Mouse (Mus musculus) kidney, postnatal 0 days (tissue): Measurements from ENCODE around the gene Tmem208. TPM values are rescaled to one million over a fixed set of nuclear protein-coding genes. Genes with fewer than 3 reads are reported as not detected.
A peak's percentile ranks its signal among the peaks of the same experiment; 100 is the strongest.

ENCODE experiments used
- ATAC-seq: fragments of 200-750 bp; cut with Nextera tagmentation; replicated peaks from 2 replicates; pipeline ENCODE4 v1.8.0; 2017; ENCODE audit warnings: low read depth, moderate number of reproducible peaks, moderate TSS enrichment, moderate library complexity; ENCODE audit not compliant: low FRiP score
- DNase-seq: peaks from one replicate; pipeline ENCODE4 v3.0.0-alpha.2; 2016; ENCODE audit warnings: low spot score
- H3K27ac ChIP-seq: fragments of 300-500 bp; sonication (generic); 2 replicates; pipeline ENCODE4 v1.5.1; 2014; ENCODE audit warnings: mild to moderate bottlenecking
- H3K27me3 ChIP-seq: fragments of 300-500 bp; sonication (generic); 2 replicates; pipeline ENCODE4 v1.6.1; 2014; ENCODE audit warnings: low read length, mixed read lengths; ENCODE audit not compliant: insufficient read depth
- H3K36me3 ChIP-seq: fragments of 300-500 bp; sonication (generic); 2 replicates; pipeline ENCODE4 v1.6.1; 2014; ENCODE audit warnings: low read length, mixed read lengths; ENCODE audit not compliant: insufficient read depth
- H3K4me1 ChIP-seq: fragments of 300-500 bp; sonication (generic); replicated peaks from 2 replicates; pipeline ENCODE4 v1.6.1; 2014; ENCODE audit warnings: antibody characterized with exemption, low read length, mixed read lengths; ENCODE audit not compliant: insufficient read depth
- H3K4me2 ChIP-seq: fragments of 300-500 bp; sonication (generic); 2 replicates; pipeline ENCODE4 v1.6.1; 2014; ENCODE audit warnings: mild to moderate bottlenecking, low read length, moderate library complexity, mixed read lengths
- H3K4me3 ChIP-seq: fragments of 300-500 bp; sonication (generic); replicated peaks from 2 replicates; pipeline ENCODE4 v1.5.1; 2014; ENCODE audit warnings: low read depth, low read length
- H3K9ac ChIP-seq: fragments of 300-500 bp; sonication (generic); 2 replicates; pipeline ENCODE4 v1.6.1; 2014; ENCODE audit warnings: low read depth, low read length
- H3K9me3 ChIP-seq: fragments of 300-500 bp; sonication (generic); replicated peaks from 2 replicates; pipeline ENCODE4 v1.6.1; 2016; ENCODE audit warnings: low read length, inconsistent platforms, mixed read lengths
- CTCF ChIP-seq: IDR thresholded peaks from 2 replicates; pipeline ENCODE4 v1.5.1; 2016; ENCODE audit warnings: antibody characterized with exemption, low read depth, mild to moderate bottlenecking, moderate library complexity
- WGBS: fragments of 180-500 bp; shearing (Covaris S2); extraction: QIAGEN DNeasy Blood & Tissue Kit; methylation state at CpG from one replicate; pipeline ENCODE4 v1.1.7; 2014; 5-methylcytosine and 5-hydroxymethylcytosine counted together
- polyA plus RNA-seq: library from polyadenylated mRNA; unstranded; fragments of >200 nt; fragmentation: Nextera tagmentation; extraction: Ambion mirVana; gene quantifications from 2 replicates; pipeline ENCODE4 v1.2.1, GENCODE M21; 2015

Gene Tmem208
- 134 and 140 TPM in 2 replicates for polyA plus RNA-seq

- ATAC-seq (peak; percentile 89), DNase-seq (peak; percentile 99)
- peak within 1 kb of the TSS; percentile 60 for H3K4me3 ChIP-seq
- H3K9ac ChIP-seq, result peak within 1 kb of the TSS; percentile 70
- peaks cover 38% of the 10 kb centered on the region for H3K36me3 ChIP-seq
- H3K4me2 ChIP-seq, result peak within 1 kb of the TSS; percentile 92
- WGBS, result under 1% methylated on average over 36 of the region's 36 CpGs
- H3K4me1 ChIP-seq, result peaks cover 16% of the 10 kb centered on the region
- no peaks in the 10 kb centered on the region for H3K9me3 ChIP-seq
- H3K27me3 ChIP-seq, result no peaks in the 10 kb centered on the region
- TF ChIP-seq CTCF, result peak; percentile 61
- peak within 1 kb of the TSS; percentile 68 for H3K27ac ChIP-seq
These were observed at the start of gene Tmem208, which contains the start of gene Lrrc29 for GRCm38 (mm10) chr8:105326141-105326672. Tmem208 (plus strand) TSS chr8:105326354. Lrrc29 (minus strand) TSS chr8:105326278.

- peak overlapping the region; percentile 48 for H3K4me2 ChIP-seq
- WGBS, result 2% methylated on average over 28 of the region's 28 CpGs
- H3K4me1 ChIP-seq, result 0 out of 2 replicates have a peak, but pooled peaks cover 2% of the 10 kb centered on the region
- no peak for DNase-seq
- H3K9ac ChIP-seq, result no peak overlapping the region
- H3K36me3 ChIP-seq, result no peaks in the 10 kb centered on the region; the same call in 1 of the 2 replicates
- H3K27me3 ChIP-seq, result peaks cover 37% of the 10 kb centered on the region
- H3K9me3 ChIP-seq, result no peaks in the 10 kb centered on the region
- ATAC-seq, result peak; percentile 66; the same call in 1 of the 2 replicates
- TF ChIP-seq CTCF, result peak; percentile 41
- H3K4me3 ChIP-seq, result no peak overlapping the region; the same call in 1 of the 2 replicates
- H3K27ac ChIP-seq, result no peak overlapping the region
These were observed 47.2 kb upstream of the Tmem208 start for GRCm38 (mm10) chr8:105278911-105279334.

- TF ChIP-seq CTCF, result no peak
- Histone ChIP-seq H3K27me3 (peaks cover 30% of the 10 kb centered on the region), H3K36me3 (no peaks in the 10 kb centered on the region; the same call in 1 of the 2 replicates), H3K9me3 (no peaks in the 10 kb centered on the region), H3K4me1 (0 out of 2 replicates have a peak, but pooled peaks cover 2% of the 10 kb centered on the region), H3K4me2 (no peak overlapping the region), H3K4me3 (no peak overlapping the region), H3K27ac (no peak overlapping the region), H3K9ac (no peak overlapping the region)
- no peak for DNase-seq
- no peak for ATAC-seq
- WGBS, result 85% methylated on average over 3 of the region's 3 CpGs
These were observed 45.6 kb upstream of the Tmem208 start for GRCm38 (mm10) chr8:105280567-105280966.

DNA sequence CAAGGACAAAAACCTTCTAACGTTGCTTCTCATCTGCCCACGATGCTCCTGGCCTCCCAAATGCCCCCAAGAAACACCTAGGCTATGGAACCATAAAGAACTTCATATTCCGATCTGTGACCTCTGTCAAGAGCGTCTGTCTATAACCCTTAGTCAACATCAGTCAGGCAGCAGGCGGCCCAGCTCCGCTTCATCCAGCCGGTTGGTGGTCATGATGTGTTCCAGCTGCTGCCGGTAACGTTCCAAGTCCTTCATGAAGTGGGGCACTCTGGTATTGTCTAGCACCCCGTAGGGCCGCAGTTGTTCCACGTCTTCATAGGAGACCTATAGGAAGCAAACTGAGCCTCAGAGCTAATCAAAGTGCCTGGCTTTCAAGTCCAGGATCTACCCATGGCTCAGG lies 44.3 kb upstream of the Tmem208 start:
- Histone ChIP-seq H3K36me3 (no peaks in the 10 kb centered on the region; the same call in 1 of the 2 replicates), H3K27ac (no peak overlapping the region), H3K4me2 (no peak overlapping the region), H3K9ac (no peak overlapping the region), H3K4me3 (no peak overlapping the region), H3K27me3 (peaks cover 19% of the 10 kb centered on the region), H3K4me1 (0 out of 2 replicates have a peak, but pooled peaks cover 2% of the 10 kb centered on the region), H3K9me3 (no peaks in the 10 kb centered on the region)
- ATAC-seq, result no peak
- TF ChIP-seq CTCF, result no peak
- DNase-seq, result no peak
- 83% methylated on average over 12 of the region's 12 CpGs for WGBS

DNA sequence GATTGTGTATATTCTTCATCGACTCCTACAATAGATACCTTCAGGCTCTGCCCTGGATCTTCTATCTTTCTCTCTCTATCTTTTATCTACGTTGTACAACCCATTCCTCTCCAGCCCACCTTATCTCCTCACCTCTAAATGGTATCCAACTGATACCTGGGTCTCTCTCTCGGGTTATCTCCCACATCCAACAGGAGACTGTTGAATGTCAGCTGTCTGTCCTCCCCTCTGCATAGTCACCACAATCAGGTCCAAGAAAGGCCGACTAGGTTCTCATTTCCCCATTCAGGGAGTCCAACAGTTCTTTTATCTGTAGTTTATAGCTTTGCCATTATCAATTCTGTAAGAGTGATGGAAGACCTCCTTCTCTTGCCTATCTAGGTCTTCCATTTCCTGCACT lies 43.9 kb upstream of the Tmem208 start:
- 88% methylated on average over 4 of the region's 4 CpGs for WGBS
- H3K27me3 ChIP-seq, result peaks cover 15% of the 10 kb centered on the region
- ATAC-seq, result no peak
- no peaks in the 10 kb centered on the region; the same call in 1 of the 2 replicates for H3K36me3 ChIP-seq
- no peak overlapping the region for H3K9ac ChIP-seq
- DNase-seq, result no peak
- 0 out of 2 replicates have a peak, but pooled peaks cover 2% of the 10 kb centered on the region for H3K4me1 ChIP-seq
- no peak overlapping the region for H3K27ac ChIP-seq
- no peak overlapping the region for H3K4me2 ChIP-seq
- TF ChIP-seq CTCF, result no peak
- no peak overlapping the region for H3K4me3 ChIP-seq
- no peaks in the 10 kb centered on the region for H3K9me3 ChIP-seq

GRCm38 (mm10) chr8:105283074-105283473 lies 43.1 kb upstream of the Tmem208 start:
- no peak overlapping the region for H3K4me2 ChIP-seq
- ATAC-seq (peak; percentile 37; the same call in 1 of the 2 replicates), DNase-seq (no peak)
- H3K9ac ChIP-seq, result no peak overlapping the region
- no peaks in the 10 kb centered on the region for H3K9me3 ChIP-seq
- WGBS, result 45% methylated on average over 23 of the region's 23 CpGs
- H3K27ac ChIP-seq, result no peak overlapping the region
- H3K36me3 ChIP-seq, result no peaks in the 10 kb centered on the region; the same call in 1 of the 2 replicates
- no peak overlapping the region for H3K4me3 ChIP-seq
- TF ChIP-seq CTCF, result peak; percentile 78
- H3K4me1 ChIP-seq, result 0 out of 2 replicates have a peak, but pooled peaks cover 2% of the 10 kb centered on the region
- peaks cover 7% of the 10 kb centered on the region for H3K27me3 ChIP-seq
